Mouse (Mus musculus) testis, adult 2 months (tissue): ENCODE measurements around the gene Shroom1. TPM values are rescaled to one million over a fixed set of nuclear protein-coding genes. Genes with fewer than 3 reads are reported as not detected.

Source experiments
- H3K27ac ChIP-seq: fragments of 200-500 bp; 2 replicates; pipeline ENCODE4 v1.5.1; 2012; ENCODE audit warnings: low read depth, low read length; ENCODE audit not compliant: control insufficient read depth, insufficient read depth
- H3K27me3 ChIP-seq: fragments of 200-500 bp; 2 replicates; pipeline ENCODE4 v1.6.1; 2012; ENCODE audit warnings: mild to moderate bottlenecking, low read length, moderate library complexity; ENCODE audit not compliant: control insufficient read depth, insufficient read depth
- H3K36me3 ChIP-seq: fragments of 200-500 bp; 2 replicates; pipeline ENCODE4 v1.6.1; 2012; ENCODE audit warnings: mild to moderate bottlenecking, low read length; ENCODE audit not compliant: control insufficient read depth, insufficient read depth
- H3K4me1 ChIP-seq: fragments of 200-500 bp; 2 replicates; pipeline ENCODE4 v1.6.1; 2012; ENCODE audit warnings: low read length; ENCODE audit not compliant: control insufficient read depth, insufficient read depth
- H3K4me3 ChIP-seq: fragments of 200-500 bp; 2 replicates; pipeline ENCODE4 v1.5.1; 2012; ENCODE audit warnings: low read depth, mild to moderate bottlenecking, low read length, moderate library complexity, mixed read lengths; ENCODE audit not compliant: control insufficient read depth
- CTCF ChIP-seq: fragments of 200-500 bp; IDR thresholded peaks from 2 replicates; pipeline ENCODE4 v1.5.1; 2012; ENCODE audit warnings: low read depth, mild to moderate bottlenecking, inconsistent platforms, low read length, moderate library complexity; ENCODE audit not compliant: control insufficient read depth, insufficient read depth, insufficient replicate concordance
- POLR2A ChIP-seq: fragments of 200-500 bp; IDR thresholded peaks from 2 replicates; pipeline ENCODE4 v1.6.1; 2012; ENCODE audit warnings: low read depth, mild to moderate bottlenecking, inconsistent platforms, low read length, moderate library complexity; ENCODE audit not compliant: control insufficient read depth
- polyA plus RNA-seq: library from polyadenylated mRNA; depleted of rRNA; stranded (reverse); fragments of >200 nt; gene quantifications from 2 replicates; pipeline ENCODE4 v1.2.3, GENCODE M21; 2012

The Shroom1 gene
- polyA plus RNA-seq, 1 experiment, result 0.41 TPM

DNA sequence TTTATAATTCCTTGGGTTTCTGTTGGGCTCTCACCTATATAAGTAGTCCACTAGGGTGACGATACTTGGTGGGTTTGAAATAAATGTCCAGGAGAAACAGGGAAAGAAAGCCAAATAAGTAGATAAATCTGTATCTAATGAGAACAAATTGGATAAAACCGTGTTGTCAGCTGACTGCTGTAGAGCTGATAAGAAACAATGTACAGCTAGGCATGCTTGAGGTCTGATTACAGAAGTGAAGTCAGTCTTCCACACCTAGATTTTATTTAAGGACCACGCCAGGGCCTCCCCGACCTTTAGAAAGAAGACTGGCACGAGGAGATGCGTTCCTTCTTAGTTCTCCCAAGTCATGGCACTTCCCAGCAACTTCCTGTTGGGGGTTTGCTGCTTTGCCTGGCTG, 23.9 kb upstream of the Shroom1 start:
- H3K4me3 ChIP-seq, result no peak overlapping the region
- no peaks in the 10 kb centered on the region for H3K27me3 ChIP-seq
- no peak overlapping the region for H3K27ac ChIP-seq
- TF ChIP-seq POLR2A (no peak), CTCF (no peak)
- H3K36me3 ChIP-seq, result no peaks in the 10 kb centered on the region
- H3K4me1 ChIP-seq, result peaks cover 7% of the 10 kb centered on the region

GRCm38 (mm10) chr11:53435504-53435903, 21.5 kb upstream of the Shroom1 start:
- Histone ChIP-seq H3K27ac (no peak overlapping the region), H3K4me1 (peaks cover 3% of the 10 kb centered on the region), H3K36me3 (no peaks in the 10 kb centered on the region), H3K27me3 (no peaks in the 10 kb centered on the region), H3K4me3 (no peak overlapping the region)
- TF ChIP-seq POLR2A (no peak), CTCF (no peak)

DNA sequence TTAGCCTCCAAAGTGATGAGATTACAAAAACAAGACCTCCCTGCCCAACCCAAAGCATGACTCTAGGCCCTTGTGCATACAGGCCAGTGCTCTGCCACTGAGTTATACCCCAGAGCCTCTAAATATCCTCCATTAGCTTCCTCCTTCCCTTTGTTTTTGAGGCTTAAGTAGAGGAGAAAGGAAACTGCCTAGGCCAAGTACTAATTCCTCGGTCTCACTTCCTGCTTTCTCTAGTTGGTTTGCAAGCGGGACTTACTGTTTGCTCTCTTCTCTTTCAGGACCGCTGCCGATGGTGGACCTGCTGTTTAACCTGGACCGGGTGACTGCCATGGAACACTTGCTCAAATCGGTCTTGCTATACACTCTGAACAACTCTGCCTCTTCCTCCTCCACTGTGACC, 20.7 kb upstream of the Shroom1 start:
- no peak for TF ChIP-seq POLR2A
- no peak for TF ChIP-seq CTCF
- H3K4me3 ChIP-seq, result no peak overlapping the region
- H3K4me1 ChIP-seq, result peaks cover 2% of the 10 kb centered on the region
- no peak overlapping the region for H3K27ac ChIP-seq
- no peaks in the 10 kb centered on the region for H3K27me3 ChIP-seq
- no peaks in the 10 kb centered on the region for H3K36me3 ChIP-seq

- H3K4me3 ChIP-seq, result no peak overlapping the region
- no peaks in the 10 kb centered on the region for H3K36me3 ChIP-seq
- H3K27me3 ChIP-seq, result no peaks in the 10 kb centered on the region
- H3K4me1 ChIP-seq, result no peaks in the 10 kb centered on the region
- peak; percentile 41; the same call in 1 of the 2 replicates for TF ChIP-seq POLR2A
- no peak for TF ChIP-seq CTCF
- no peak overlapping the region for H3K27ac ChIP-seq
These were observed 15.1 kb upstream of the Shroom1 start for GRCm38 (mm10) chr11:53441921-53442320.

GRCm38 (mm10) chr11:53443861-53444260, 13.1 kb upstream of the Shroom1 start:
- H3K4me3 ChIP-seq, result no peak overlapping the region
- no peaks in the 10 kb centered on the region for H3K27me3 ChIP-seq
- H3K27ac ChIP-seq, result no peak overlapping the region
- no peaks in the 10 kb centered on the region for H3K4me1 ChIP-seq
- H3K36me3 ChIP-seq, result no peaks in the 10 kb centered on the region
- TF ChIP-seq POLR2A (no peak), CTCF (peak; percentile 17; the same call in 1 of the 2 replicates)

GRCm38 (mm10) chr11:53445562-53445961, 11.4 kb upstream of the Shroom1 start:
- TF ChIP-seq POLR2A, result no peak
- H3K27ac ChIP-seq, result no peak overlapping the region; the same call in 1 of the 2 replicates
- no peak overlapping the region for H3K4me3 ChIP-seq
- H3K36me3 ChIP-seq, result no peaks in the 10 kb centered on the region
- no peaks in the 10 kb centered on the region for H3K4me1 ChIP-seq
- no peaks in the 10 kb centered on the region for H3K27me3 ChIP-seq

DNA sequence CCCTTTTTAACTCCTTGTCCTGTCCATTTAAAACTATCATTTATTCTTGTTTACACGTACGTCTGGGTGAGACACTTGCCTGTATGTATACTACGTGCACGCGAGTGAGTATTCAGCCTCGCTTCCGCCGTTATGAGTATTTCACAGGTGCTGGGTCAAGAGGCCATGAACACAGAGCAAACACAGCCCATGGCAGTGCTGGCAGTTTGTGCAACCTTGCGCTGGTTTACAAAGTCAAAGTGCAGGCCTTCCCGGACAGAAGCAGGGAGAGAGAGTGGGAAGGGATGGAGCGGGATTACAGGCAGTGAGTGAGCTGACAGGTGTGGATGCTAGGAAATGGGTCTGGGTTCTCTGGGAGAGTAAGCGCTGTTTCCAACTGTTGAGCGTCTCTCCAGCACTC, 10.8 kb upstream of the Shroom1 start:
- Histone ChIP-seq H3K4me1 (no peaks in the 10 kb centered on the region), H3K27me3 (no peaks in the 10 kb centered on the region), H3K4me3 (no peak overlapping the region), H3K36me3 (no peaks in the 10 kb centered on the region), H3K27ac (peak overlapping the region; percentile 39; the same call in 1 of the 2 replicates)
- TF ChIP-seq POLR2A, result no peak
- TF ChIP-seq CTCF, result no peak

DNA sequence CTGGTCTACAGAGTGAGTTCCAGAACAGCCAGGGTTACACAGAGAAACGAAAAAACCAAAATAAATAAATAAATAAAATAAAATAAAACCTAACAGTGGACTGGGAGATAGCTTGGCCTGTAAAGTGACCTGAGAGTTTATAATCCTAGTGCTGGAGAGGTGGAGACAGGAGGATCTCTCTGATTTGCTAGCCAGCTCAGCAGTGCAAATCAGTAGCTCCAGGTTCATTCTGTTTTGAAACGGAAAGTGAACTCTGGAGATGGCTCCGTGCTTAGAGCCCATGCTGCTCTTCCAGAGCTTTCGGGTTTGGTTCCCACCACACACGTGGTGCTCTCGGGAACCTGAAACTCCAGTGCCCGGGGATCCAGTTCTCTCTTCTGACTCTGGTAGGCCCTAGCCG, 9.0 kb upstream of the Shroom1 start:
- no peaks in the 10 kb centered on the region for H3K36me3 ChIP-seq
- H3K4me3 ChIP-seq, result no peak overlapping the region
- H3K27me3 ChIP-seq, result no peaks in the 10 kb centered on the region
- no peak overlapping the region for H3K27ac ChIP-seq
- no peak for TF ChIP-seq POLR2A
- no peak for TF ChIP-seq CTCF
- no peaks in the 10 kb centered on the region for H3K4me1 ChIP-seq
